Mouse (Mus musculus): ENCODE measurements around the gene Adnp.

Gene Adnp

DNA sequence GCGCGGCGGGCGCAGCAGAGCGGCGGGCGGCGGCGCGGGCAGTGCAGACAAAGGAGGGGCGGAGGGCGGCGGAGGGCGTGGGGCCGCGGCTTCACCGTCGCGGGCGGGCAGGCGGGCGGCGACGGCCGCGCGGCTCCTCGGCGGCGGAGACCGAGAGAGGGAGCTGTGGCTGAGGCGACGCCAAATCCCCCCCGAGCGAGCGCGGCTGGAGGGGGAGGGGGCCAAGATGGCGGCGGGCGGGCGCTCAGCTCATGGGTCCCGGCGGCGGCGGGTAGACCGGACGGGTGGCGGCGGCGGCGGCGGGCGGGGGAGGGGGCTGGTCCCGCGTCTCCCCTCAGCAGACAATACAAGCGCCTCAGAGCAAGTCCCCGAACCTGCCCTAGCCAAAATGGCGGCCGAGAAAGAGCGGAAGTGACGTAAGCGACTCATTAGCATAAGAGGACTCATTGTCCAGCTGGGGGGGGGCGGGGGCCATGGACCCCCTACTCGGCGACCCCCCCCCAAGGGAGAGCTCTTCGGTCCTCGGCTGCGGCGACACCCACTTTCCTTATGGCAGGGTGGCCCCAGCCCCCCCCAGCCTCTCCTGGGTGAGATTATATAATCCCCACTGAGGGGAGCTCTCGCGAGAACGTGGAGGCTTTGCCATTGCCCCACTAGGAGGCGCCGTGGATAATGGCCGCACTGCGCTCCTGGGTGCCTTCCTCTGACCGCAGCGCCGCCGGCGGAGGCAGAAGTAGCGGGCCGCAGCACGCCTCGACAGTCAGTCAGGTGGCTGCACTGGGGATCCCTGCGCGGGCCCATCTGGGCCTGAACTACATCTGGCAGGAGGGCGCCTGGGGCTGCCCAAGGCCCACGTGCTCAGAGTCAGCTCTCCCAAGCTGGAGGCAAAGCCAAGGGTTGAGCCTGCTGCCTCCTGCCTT, at the start of gene Adnp:
Gene Adnp, minus strand, starts transcription at position 388 of the 920 bp plus-strand sequence.
- peak; percentile 95 for DNase-seq

DNA sequence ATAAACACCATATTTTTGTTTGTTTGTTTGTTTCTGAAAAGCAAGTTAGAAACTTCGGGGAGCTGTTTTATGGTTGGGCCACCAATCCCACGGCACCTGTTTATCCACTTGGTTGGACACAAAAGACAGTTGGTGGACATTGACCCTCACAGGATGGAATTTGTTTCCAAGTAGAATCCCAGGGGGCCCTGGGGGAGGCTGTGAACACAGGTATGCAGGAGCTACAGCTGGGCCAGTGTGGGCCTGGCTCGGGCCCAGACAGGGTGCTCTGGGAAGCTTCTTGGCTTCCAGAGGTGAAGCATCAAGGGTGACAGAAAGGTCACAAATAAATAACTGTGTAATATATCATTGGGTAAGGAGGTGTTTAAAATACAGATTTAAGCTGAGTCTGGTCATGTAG, 49.6 kb upstream of the Adnp start:
- DNase-seq, result no peak

DNA sequence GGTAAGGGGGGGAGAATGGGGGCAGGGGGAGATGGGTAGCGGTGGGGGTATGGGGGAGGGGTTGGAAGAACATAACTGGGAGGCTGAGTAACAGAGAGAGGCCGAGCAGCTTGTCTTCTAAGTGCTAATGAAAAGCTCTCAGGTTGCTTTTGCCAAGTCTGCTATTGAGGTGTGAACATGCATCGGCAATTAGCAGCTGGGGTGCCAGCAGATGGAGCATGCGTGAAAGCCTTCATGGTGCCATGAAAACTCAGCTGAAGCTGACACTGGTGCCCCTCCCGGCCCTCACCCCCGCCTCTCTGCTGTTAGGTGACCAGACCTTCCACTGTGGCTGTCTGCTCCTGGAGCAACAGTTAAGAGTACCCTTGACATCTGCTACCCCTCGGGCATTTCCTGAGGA, 46.9 kb upstream of the Adnp start:
- DNase-seq, result no peak

DNA sequence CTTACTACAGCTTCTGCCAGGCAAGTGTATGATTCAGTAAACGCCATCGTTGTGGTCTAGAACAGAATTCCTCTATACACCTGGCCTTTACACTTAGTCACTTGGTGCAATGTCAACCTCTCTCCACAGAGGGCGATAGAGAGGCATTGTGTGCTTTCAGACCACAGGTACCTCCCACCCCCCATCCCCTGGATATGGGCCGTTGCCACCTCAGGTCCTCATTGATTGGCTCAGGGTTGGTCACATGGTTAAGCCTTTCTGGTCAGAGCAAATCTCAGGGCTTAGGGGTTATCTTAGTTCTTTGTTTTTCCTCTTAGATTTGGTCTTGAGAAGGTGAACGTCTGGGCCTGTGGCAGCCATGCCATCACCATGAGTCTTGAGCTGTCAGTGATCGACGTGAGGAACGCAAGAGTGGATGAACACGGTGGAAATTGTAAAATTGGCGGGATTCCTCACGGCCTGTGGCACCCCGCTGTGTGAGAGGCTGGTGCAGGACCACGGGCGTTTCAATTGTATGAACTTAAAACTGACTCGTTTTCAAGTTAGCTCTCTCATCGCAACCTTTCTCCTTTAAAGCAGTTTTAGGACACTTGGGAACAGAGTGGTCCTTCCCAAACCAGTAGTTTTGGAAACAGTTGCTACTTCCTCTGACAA, 45.9 kb upstream of the Adnp start:
- no peak for DNase-seq

DNA sequence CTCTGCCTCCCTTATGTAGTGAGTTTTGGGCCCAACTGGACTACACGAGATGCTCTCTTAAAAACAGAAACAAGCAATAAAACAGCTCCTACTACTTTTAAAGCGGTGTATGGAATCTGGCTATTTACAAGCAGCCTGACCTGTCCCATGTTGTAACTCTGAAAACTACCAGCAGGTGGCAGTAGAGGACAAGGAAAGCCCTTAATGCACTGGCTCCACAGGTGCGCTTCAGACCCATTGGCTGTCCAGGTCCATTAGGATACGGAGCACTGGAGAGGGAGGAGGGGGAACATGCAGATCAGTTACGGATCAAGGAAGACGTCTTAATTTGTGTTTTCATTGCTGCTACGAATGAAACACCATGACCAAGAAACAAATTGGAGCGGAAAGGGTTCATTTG, 43.4 kb upstream of the Adnp start:
- DNase-seq, result peak; percentile 88

DNA sequence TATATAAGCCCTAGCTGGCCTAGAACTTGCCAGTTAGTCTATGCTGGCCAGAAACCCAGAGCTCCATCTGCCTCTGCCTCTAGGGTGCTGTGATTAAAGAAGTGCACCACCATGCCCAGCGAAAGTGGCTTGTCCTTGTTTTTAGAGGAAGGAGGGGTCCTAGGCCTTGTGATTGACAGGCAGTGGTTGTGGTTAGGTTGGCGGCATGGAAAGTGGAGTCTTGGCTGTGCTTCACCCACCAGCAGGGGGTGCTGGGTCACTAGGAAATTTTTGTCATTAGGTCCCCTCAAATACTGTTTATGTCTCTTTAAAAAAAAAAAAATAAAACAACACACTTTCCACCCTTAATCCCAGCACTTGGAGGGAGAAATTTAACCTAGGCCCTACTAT, 41.9 kb upstream of the Adnp start:
- no peak for DNase-seq

DNA sequence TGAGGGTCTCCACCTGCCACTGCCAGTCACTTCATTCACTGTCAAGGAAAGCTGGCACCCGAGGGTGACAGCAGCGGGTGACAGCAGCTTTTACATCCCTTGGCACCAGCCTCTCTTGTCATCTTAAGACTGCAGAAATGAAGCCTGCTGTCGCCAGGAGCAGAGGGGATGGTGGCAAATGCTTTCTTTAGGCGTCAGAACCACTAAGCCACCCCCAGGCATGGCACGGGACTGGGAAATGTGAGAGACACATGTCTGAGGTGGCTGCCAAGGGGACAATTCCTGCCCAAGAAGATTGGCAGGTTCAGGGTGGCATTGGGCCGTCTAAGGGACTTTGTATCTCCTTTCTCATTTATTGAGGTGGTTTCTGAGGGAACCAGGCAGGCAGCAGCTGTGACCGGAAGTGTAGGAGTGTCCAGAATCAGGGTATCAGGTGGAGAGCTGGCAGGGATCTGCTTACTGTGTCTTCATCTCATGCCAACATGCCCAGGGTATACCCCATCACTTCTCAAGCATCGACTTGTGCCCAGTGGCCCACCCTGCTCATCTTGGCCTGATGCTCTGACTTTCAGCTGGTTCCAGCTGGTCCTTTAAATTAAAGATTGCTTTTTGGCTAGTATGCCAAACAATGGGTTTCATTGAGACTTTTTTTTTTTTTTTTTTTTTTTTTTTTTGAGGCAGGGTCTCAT, 41.4 kb upstream of the Adnp start:
- no peak for DNase-seq

DNA sequence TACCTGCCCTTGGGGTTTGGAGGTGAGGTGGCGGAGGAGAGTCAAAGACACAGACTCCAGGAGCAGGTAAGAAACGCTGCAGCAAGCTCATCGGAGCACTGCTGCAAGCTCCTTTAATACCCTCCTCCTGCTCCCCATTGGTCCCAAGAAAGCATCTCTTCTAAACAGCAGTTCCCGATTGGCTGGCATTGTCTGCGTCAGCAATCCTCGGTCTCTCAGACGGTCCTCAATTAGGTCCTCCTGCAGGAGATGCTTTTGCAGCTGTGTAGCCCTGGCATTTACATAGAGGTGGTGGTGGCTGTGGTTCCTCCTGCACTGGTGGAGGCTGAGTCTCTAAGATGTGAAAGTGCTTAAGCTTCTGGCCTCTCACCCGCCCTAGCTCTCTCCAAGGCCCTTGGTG, 38.7 kb upstream of the Adnp start:
- no peak for DNase-seq

DNA sequence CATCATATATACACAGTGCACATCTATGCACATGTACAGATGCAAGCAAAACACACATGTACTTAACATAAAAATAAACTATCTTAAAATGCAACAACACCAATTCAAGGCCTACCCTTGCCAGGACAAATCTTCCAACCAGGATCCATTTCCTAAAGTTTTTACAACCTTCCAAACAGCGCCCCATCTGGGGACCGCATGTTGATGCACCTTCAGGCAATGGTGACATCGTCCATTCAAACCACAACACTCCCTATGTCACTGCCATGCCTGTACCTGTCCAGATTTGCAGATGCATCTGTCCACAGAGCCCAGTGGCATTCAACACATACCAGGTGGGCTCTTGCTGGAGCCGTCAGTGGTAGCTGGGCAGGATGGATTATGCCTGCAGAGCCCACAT, 36.4 kb upstream of the Adnp start:
- DNase-seq, result no peak

DNA sequence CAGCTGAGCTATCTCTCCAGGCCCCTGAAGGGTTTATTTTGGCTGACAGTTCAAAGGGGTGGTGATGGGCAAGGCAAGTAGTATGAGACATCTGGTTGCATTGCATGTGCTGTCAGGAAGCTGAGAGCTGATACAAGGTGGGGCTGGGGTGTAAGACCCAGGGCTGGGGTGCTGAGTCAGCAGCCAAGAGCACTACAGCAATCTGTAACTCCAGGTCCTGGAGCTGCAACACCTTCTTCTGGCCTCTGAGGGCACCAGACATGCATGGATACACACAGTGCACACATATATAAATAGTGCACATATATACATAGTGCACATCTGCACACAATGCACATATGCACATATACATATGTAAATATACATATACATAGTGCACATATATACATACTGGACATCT, 35.9 kb upstream of the Adnp start:
- DNase-seq, result no peak

DNA sequence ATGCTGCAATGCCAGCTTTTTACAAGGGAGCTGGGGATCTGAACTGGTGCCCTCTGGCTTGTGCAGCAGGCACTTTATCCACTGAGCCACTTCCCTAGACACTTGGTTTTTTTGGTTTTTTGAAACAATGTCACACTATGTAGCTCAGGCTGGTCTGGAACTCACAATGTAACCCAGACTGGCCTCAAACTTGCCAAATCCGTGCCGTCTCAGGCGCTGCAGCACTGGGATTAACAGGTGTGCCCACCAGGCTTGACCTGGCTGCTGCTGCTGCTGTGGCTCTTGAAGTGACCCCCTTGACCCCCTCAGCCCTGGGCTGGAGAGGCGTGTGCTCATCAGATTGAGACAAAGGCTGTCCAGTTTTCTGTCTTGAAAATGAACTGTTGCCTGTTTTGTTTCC, 31.4 kb upstream of the Adnp start:
- DNase-seq, result no peak

DNA sequence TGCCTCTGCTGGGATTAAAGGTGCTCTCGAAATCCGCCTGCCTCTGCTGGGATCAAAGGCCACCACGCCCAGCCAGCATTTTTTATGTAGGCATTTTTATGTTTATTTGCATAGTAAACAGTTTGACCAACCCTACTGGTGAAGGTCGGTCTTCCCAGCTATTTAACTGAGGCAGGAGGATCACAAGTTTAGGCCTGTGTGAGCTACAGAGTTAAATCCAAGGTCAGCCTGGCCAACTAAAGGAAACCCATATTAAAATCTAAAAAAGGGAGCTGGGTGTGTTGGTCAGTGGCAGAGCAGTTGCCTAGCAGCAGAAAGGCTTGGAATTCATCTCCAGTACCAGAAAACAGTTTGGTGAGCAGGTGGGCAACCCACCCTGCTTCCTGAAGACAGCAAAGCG, 26.4 kb upstream of the Adnp start:
- no peak for DNase-seq

DNA sequence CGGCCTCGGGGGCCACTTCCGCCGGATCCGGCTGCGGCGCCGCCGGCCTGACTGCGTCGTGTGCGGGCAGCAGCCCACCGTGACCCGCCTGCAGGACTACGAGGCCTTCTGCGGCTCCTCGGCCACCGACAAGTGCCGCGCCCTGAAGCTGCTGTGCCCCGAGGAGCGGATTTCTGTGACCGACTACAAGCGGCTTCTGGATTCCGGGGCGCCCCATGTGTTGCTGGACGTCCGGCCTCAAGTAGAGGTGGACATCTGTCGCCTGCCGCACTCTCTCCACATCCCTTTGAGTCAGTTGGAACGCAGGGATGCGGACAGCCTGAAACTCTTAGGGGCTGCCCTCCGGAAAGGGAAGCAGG, 24.5 kb upstream of the Adnp start:
- DNase-seq, result no peak

DNA sequence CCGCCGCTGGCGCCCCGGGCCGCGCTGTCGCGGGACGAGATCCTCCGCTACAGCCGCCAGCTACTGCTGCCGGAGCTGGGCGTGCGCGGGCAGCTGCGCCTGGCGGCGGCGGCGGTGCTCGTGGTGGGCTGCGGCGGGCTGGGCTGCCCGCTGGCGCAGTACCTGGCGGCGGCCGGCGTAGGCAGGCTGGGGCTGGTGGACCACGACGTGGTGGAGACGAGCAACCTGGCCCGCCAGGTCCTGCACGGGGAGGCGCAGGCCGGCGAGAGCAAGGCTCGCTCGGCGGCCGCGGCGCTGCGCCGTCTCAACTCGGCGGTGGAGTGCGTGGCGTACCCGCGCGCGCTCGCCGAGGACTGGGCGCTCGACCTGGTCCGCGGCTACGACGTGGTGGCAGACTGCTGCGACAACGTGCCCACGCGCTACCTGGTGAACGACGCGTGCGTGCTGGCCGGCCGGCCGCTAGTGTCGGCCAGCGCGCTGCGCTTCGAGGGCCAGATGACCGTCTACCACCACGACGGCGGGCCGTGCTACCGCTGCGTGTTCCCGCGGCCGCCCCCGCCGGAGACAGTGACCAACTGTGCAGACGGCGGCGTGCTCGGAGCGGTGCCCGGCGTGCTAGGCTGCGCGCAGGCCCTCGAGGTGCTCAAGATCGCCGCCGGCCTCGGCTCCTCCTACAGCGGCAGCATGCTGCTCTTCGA, 24.0 kb upstream of the Adnp start:
- peak; percentile 29 for DNase-seq

DNA sequence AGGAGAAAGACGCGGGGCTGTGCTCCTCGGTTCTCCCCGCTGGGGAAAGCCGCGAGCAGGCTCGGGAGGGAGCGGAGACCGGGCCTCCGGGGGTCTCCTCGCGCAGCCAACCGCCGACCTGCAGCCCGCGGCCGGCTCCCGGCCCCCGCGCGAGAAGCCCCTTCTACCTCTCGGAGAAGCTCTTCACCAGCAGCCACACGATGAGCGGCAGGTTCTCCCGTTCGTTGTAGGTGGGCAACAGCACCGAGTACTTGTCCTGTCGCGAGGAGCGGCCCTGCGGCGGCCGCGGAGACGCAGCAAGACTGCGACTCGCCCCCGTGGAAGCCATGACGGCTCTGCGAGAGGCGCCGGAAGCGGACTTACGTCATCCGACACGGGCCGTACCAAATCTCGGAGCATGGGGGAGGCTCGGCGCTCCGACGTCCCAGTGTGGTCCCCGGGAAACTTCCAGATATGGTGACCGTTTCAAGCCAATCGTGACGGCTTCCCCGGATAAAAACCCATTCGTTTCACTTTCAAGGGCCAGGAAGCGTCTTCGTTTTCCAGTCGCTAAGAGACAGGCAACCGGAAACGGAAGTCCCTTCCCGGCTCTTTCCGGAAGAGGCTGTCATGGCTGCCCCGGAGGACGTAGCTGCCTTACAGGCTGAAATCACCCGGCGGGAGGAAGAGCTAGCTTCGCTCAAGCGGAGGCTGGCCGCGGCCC, 23.3 kb upstream of the Adnp start, which contains the start of the genes Gm20716, Dpm1 and Mocs3:
Gene Gm20716, minus strand, starts transcription at position 339 of the 703 bp plus-strand sequence.
Gene Dpm1, minus strand, starts transcription at position 566 of the 703 bp plus-strand sequence.
Gene Mocs3, plus strand, starts transcription at position 597 of the 703 bp plus-strand sequence.
- DNase-seq, result peak; percentile 84

DNA sequence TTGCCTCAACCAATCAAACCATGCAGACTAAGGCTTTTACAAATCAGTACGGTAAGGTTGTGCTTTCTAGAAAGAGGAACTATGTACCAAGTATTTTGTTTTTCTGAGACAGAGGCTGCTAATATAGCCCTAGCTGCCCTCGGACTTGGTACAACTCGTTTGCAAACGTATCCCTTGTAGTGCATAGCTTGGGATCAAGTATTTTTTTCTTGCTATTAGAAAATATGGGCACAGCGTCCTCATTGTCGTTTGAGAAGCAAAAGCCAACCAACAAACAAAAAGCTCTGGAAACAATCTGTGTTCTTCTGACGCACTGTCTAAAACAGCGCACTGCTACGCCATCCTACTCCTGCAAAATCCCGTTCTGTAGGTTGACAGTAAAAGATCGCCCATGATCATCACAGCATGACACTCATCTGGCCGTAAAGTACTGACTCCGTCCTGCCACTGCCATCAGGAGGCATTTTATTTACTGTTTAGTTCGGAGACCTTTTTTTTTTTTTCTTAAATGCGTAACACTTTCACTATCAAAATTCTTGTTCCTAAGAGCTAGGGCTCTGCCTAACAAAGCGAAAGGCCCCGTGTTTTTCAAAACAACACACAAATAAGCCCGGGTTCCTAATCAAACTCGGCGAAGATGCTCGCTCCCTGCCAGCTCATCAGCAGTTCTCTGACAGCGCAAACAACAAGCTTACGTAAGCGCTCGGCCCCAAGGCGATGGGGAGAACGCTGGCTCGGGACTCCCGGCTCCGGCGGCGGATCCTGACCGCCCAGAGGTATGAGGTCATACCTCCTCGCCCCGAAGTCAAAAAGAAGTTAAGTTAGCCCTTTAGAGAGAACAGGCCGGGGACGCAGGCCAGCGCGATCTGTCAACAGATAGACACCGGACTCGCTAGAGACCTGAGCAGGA, 22.5 kb upstream of the Adnp start:
- DNase-seq, result peak; percentile 50

DNA sequence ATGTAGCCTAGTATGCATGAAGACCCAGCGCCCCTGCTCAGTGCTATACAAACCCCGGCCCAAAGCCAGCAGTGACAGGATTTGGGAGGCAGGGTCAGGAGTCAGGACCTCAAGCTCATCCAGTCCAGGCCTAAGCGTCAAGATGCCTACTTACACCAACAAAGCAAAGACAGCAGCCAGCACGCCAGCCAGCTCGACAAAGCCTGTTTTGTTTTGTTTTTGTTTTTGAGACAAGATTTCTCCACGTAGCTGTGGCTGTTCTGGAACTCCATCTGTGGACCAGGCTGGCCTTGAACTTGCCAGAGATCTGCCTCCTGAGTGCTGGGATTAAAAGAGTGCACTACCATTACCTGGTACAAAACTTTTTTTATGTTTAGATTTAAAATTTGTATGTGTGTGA, 16.4 kb upstream of the Adnp start:
- DNase-seq, result no peak

DNA sequence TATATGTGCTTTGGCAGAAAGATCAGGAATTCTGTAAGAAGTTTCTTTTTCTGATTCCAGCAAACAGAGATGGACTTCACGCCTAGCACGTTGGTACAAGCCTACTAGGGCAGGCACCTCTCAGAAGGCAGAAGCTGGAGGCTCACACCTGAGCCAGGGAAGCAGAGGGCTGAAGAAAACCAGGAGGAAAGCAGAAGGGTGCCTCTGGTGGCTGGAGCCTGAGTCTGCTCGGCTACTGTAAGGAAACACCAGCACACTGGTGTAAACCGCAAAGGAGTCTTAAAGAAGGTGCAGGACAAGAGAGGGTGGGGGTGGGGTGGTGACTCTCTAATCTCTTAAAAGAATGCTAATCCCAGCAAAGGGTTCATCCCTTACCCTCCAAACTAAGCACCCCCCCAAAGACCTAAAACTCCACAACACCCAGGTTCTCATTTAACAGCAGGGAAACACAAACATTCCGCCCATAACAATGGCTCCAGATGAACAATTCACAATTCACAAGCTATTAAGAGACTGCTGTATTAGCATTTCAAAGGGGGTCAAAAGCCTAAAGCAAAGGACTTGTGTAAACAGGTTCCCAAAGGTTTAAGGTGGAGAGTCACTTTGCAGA, 7.0 kb upstream of the Adnp start:
- DNase-seq, result no peak

DNA sequence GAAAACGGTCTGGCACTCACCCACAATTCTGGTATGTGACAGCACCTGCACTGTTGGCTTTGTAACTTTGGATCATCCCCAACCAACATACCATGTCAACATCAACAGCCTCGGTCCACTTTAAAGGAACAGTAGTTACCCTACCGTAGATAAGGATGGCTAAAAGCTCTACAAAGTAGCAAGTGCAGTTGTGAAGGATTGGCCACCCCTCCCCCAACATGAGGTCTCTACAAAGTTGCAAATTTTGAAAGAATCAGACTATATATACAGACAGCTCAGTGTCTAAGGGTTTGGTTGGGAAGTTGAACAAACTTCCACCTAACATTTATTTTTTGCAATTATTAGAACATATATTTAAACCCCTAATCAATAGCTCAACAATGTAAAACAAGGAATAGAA, 971 bp upstream of the Adnp start:
- peak; percentile 62 for DNase-seq

DNA sequence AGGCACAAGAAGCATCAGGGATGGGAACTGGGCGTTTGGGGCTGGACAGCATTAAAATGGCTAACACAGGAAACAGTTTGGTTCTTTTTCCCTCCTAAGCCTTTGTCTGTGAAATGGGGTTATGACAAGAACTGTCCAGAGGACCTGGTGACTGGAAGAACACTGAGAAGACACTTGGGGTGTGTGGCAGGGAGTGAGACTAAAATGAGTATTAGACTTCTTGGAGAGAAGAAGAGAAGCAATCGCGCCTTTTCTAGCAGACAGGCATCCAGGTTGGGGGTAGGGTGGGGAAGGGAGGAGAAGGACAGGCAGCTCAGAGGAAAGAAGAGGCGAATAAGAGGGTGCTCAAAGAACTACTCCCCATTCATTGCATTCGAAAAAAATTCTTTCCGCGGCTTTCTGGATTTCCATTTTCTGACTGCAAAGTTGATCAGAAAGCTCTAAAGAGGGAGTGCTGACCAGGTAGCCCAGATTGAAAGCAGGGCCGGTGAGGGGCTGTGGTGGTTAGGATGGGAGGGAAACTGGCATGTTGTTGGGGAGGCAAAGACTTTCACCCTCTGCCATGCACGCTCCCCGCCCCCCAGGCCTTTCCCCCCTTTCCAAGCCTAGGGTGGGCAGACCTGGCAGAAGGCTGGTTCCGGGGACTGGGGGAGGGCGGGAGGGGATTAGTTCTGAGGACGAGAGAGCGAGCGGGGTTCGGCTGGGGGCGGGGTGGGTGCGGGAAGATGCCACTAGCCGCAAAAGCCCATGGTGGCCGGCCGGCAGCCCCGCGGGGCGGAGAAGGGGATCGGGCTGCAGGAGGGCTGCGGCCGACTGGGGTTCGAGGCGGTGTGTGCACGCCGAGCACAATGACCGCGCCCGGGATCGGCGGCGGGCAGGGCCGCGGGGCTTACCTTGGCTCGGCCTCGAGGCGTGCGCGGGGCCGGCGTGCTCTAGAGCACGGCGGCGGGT, 956 bp downstream of the Adnp start:
- DNase-seq, result peak; percentile 51

Measured in cerebellum, adult 9-10 months (tissue).